Mouse (Mus musculus): ENCODE data around the gene Trpm4.

Gene Trpm4

GRCm38 (mm10) chr7:45346905-45347304 is 13.3 kb upstream of the Trpm4 start:
- DNase-seq (ENCODE audit: low spot score) = no peak

DNA sequence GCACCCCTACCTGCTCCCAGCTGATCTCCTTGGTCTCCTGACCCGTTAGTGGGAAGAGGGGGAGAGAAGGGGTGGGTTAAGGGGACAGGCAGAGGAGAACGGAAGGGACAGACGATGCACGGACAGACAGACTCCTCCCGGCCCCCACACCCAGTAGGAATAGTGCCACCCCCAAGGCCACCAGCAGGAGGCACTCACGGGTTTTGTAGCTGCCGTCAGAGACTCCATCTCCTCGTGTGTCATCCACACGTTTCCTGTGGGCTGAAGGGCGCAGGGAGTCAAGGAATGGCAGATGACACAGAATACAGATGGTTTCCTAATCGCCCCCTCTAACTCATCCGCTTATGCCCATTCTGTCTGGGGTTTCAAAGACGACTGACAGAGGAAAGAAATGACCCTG is 10.0 kb upstream of the Trpm4 start:
- DNase-seq (ENCODE audit: low spot score) = no peak

- DNase-seq (ENCODE audit: low spot score) = peak; percentile 39
Observed at GRCm38 (mm10) chr7:45342081-45342480, 8.5 kb upstream of the Trpm4 start.

DNA sequence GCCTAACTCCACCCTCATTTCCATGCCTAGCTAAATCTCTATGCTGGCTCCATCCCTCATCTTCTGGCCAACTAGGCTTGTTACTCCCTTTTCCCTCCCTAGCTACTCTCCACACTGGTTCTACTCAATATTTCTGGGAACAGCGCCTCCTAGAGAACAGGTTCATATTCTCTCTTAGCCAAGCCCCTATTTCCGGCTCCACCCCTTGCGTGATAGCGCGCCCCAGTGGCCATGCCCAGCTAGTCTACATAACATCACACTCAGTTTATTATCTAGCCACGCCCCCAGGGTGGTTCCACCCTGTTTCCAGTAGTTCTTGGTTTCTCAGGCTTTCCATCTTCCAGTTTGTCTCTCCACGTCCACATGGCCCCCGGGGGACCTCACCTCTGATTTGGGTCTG is 7.7 kb upstream of the Trpm4 start:
- peak; percentile 83 for DNase-seq (ENCODE audit: low spot score)

GRCm38 (mm10) chr7:45340669-45341068 is 7.1 kb upstream of the Trpm4 start:
- peak; percentile 70 for DNase-seq (ENCODE audit: low spot score)

DNA sequence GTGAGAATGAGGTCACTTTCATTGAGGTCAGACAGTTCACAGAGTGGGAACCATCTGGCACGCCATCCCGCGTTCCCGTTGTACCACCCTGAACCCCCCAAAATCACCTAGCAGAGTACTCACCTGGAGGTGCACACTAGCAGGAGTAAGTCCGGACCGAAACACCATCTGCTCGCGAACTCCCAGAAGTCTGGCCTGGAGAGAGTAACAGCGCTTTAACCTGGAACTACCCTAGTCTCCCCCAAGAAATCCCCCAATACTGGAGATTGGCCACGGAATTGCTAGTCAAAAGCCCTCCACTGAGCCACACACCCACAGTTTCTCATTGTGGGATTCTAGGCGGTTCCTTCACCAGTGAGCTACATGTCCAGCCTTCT is 6.5 kb upstream of the Trpm4 start:
- no peak for DNase-seq (ENCODE audit: low spot score)

DNA sequence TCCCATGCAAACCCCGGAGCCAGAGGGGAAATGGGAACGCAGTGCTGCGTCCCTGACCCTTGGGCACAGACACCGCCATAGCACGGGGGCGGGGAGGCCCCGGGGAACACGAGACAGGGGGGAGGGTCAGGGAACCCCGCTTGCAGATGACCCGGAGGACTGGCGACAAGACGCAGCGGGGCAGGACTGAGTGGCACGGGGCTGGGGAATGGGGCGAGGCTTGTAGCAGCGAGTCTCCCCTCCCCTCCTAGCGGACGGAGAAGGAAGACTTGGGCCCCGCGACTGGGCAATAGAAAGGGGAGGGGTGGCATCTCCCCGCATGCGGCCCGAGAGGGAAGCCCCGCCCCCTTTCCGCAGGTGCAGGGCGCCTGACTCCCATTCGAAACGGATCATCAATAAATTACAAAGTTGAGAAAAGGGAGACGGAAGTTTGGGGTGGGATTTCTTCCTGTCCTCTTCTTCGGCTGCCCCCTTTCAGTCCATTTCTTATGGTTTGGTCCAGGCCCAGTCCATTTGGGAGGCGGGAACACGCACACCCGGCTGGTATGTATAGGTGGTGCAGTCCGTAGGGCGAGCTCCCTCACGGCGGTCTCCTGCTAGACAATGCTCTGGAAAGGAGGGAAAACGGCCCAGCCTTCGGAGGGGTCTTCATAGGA is 6.0 kb upstream of the Trpm4 start:
- peak; percentile 62 for DNase-seq (ENCODE audit: low spot score)

GRCm38 (mm10) chr7:45338161-45338911 is 4.8 kb upstream of the Trpm4 start:
- peak; percentile 52 for DNase-seq (ENCODE audit: low spot score)

- DNase-seq (ENCODE audit: low spot score) = no peak
Observed at GRCm38 (mm10) chr7:45337469-45337868, 3.9 kb upstream of the Trpm4 start.

DNA sequence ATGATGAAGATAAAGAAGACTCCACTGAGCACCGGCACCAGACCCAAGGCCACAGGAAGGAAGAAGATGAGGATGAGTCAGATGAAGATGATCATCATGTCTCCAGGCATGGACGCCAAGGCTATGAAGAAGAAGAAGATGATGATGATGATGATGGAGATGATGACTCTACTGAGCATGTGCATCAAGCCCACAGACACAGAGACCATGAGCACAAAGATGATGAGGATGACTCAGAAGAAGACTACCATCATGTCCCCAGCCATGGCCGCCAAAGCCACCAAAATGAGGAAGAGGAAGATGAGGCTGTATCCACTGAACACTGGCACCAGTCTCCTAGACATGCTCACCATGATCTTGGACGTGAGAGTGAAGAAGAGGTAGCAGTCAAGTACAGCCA is 2.7 kb upstream of the Trpm4 start:
- DNase-seq (ENCODE audit: low spot score) = no peak

DNA sequence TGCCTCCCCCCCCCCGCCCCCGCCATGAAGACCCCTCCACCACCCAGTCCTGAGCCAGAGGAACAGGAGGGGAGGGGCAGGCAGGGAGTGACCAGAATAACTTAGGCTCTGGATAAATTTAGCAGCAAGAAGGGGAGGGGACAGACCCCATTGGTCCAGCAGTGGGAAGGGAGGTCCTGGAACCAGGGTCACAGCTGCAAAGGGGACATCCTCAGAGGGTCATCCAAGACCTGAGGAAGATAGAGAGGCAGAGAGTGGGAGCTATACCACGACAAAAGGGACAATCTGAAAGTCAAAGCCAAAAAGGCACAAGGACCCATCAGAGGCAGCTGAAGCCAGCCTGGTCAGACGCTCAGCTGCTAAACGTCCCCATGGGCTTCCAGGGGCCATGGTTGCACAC is 1.5 kb upstream of the Trpm4 start, which contains the start of gene Hrc:
Hrc (plus strand) TSS at position 235 of the 400 bp plus-strand sequence.
- no peak for DNase-seq (ENCODE audit: low spot score)

- no peak for DNase-seq (ENCODE audit: low spot score)
Observed at GRCm38 (mm10) chr7:45334605-45335004, 1.0 kb upstream of the Trpm4 start.

DNA sequence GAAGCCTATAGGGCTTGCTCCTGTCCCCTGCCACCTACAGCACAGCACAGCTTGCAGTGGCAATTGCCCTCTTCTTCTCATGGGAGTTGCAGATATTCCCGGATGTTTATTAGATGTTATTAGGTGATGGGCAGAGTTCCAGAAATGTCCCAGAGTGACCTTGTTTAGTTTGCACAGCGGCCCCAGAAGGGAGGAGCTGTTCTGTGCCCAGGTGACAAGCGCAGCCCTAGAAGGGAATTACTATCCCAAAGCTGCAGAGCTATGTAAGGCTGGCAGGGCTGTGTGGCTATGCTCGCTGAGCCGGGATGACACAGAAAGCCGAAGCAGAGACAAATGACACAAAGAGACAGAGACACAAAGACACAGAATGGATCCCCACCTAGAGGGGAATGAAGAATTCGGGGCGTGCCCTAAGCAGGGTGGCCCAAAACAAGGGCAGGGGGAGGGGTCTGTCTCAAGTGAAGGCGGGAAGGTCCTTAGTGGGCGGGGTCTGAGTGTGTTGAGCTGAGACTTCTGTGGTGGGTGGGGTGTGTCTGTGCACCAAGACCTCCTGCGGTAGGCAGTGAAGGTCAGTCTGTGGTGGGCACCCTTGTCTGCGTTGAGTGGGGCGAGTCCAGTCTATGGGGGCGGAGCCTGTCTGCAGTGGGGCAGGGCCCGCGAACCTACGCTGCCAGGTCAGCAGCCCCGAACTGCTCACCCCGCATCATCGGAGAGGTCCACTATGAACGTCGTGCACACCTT is 725 bp downstream of the Trpm4 start:
- DNase-seq (ENCODE audit: low spot score) = no peak

DNA sequence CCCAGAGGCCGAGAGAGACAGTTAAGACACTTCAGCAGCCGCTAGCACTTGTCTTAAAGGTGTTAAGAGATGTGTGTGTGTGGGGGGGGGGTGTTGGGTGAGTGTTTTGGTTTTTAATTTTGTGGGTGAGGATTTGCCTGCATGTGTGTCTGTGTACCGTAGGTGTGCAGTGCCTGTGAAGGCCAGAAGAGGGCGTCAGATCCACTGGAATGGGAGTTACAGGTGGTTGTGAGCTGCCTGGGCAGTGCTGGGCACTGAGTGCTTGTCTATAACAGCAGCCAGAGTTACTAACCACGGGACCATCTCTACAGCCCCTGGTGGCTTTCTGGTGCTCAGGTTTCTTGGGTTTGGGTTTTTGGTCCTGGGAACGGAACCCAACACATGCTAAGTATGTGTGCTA is 2.1 kb downstream of the Trpm4 start:
- DNase-seq (ENCODE audit: low spot score) = no peak

GRCm38 (mm10) chr7:45328841-45329475 is 4.6 kb downstream of the Trpm4 start:
- no peak for DNase-seq (ENCODE audit: low spot score)

DNA sequence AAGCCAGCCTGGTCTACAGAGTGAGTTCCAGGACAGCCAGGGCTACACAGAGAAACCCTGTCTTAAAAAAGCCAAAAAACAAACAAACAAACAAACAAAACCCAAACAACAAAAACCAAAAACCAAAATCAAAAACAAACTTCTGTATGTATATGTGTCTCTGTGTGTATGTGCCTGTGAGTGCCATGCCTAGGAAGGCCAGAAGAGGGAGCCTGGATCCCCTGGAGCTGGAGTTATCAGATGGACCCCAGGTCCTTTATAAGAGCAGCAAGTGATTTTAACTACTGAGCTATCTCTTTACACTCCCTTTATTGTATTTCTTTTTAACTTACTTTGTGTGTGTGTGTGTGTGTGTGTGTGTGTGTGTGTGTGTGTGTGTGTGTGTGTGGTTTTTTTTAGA is 7.8 kb downstream of the Trpm4 start:
- no peak for DNase-seq (ENCODE audit: low spot score)

GRCm38 (mm10) chr7:45323069-45323468 is 10.5 kb downstream of the Trpm4 start:
- no peak for DNase-seq (ENCODE audit: low spot score)

DNA sequence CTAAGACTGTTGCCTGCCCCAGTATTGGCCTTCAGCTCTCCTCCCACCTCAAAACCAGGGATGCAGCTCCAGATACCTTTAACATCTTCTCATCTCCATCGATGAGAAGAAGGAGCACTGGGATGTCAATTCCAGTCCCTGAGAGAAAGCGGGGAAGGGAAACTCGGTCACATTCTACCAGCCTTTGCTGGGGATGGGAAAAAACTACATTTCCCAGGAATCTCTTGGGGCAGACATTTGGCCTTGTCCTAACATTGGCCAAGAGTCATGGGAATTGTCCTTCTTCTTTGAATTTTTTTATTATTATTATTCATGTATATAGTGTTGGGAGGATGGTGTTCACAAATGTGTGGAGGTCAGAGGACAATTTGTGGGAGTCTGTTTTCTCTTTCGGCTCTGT is 11.3 kb downstream of the Trpm4 start:
- DNase-seq (ENCODE audit: low spot score) = no peak

GRCm38 (mm10) chr7:45316536-45316935 is 17.0 kb downstream of the Trpm4 start:
- no peak for DNase-seq (ENCODE audit: low spot score)

- no peak for DNase-seq (ENCODE audit: low spot score)
Observed at GRCm38 (mm10) chr7:45315182-45315701, 18.3 kb downstream of the Trpm4 start.

DNA sequence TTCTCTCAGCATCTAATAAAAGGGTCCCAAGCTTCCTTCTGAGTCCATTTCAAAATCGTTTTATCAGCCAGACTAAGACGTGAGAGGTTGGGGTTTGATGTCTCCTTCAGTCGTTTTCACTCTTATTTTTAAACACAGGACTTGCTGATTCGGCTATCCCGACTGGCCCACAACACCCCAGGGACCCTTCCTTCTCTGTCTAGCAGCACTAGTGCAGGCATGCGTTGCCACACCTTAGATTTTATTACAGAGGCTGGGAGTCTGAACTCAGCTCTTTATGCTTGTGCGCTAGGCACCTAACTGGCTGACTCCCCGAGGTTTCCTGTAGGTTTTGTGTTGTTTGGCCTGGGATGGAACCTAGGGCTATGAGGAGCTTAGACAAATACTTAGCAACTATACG is 20.1 kb downstream of the Trpm4 start:
- no peak for DNase-seq (ENCODE audit: low spot score)

DNA sequence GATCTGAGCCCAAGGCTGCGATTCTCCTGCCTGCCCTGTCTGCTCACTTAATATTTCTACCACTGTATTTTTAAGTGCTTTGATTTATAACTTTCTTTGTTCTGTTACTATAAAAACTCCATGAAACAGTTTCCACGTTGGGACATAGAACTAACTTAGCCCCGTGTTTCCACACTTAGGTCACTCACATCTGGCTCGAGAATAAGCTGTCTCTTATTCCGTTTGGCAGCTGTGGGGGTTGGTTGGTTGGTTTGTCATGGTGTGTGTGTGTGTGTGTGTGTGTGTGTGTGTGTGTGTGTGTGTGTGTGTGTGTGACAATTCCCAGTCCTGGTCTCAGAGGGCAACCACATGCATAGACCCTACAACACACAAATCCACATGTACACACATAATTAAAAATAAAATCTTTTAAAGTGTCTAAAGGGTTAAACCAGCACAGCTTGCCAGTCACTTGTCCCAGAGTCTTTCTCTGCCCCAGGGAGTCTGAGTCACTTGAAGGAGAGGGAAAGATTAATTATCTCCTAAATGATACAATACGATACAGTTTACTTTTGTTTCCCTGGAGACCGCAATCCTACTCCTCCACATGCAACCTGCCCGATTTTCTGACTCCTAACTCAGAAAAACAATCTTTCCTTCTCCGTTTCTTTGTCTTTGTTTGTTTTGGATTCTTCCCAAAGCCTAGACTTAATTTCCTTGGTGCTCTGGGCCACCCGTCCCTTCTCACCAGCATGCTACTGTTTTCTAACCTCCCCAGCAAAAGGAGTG is 20.7 kb downstream of the Trpm4 start:
- no peak for DNase-seq (ENCODE audit: low spot score)
